Mouse (Mus musculus) thymus, adult 18-20 months (tissue): Measurements from ENCODE around the gene Kcnj9.

Experiments used
- DNase-seq, 2 experiments: peaks; one replicate each; pipeline ENCODE4 v3.0.0; 2022; ENCODE audit warnings: mixed read lengths in 2 of 2

Gene Kcnj9

GRCm38 (mm10) chr1:172329131-172329530 is at the start of gene Kcnj9:
Kcnj9 (minus strand) TSS chr1:172329318.
- no peak for DNase-seq

GRCm38 (mm10) chr1:172376758-172377458 is 47.8 kb upstream of the Kcnj9 start:
- peak in 1 of 2 experiments; percentile 29 for DNase-seq

- DNase-seq = peak; percentile 97 to 98
Observed at GRCm38 (mm10) chr1:172376198-172376667, 47.1 kb upstream of the Kcnj9 start, which contains the start of gene Pigm. Pigm (plus strand) TSS chr1:172376546.

- peak; percentile 60 to 63 for DNase-seq
Observed at GRCm38 (mm10) chr1:172368768-172369418, 39.8 kb upstream of the Kcnj9 start.

GRCm38 (mm10) chr1:172364684-172365083 is 35.6 kb upstream of the Kcnj9 start:
- no peak for DNase-seq

GRCm38 (mm10) chr1:172358341-172358740 is 29.2 kb upstream of the Kcnj9 start:
- no peak for DNase-seq

- DNase-seq = no peak
Observed at GRCm38 (mm10) chr1:172357550-172357949, 28.4 kb upstream of the Kcnj9 start.

- DNase-seq = no peak
Observed at GRCm38 (mm10) chr1:172355336-172355735, 26.2 kb upstream of the Kcnj9 start.

- no peak for DNase-seq
Observed at GRCm38 (mm10) chr1:172352453-172352852, 23.3 kb upstream of the Kcnj9 start.

- DNase-seq = no peak
Observed at GRCm38 (mm10) chr1:172352001-172352400, 22.9 kb upstream of the Kcnj9 start.

GRCm38 (mm10) chr1:172349916-172350812 is 21.0 kb upstream of the Kcnj9 start:
- DNase-seq = no peak

GRCm38 (mm10) chr1:172349504-172349903 is 20.4 kb upstream of the Kcnj9 start:
- no peak for DNase-seq

GRCm38 (mm10) chr1:172347382-172347781 is 18.3 kb upstream of the Kcnj9 start:
- DNase-seq = no peak

GRCm38 (mm10) chr1:172346707-172347106 is 17.6 kb upstream of the Kcnj9 start:
- DNase-seq = no peak

GRCm38 (mm10) chr1:172344820-172345219 is 15.7 kb upstream of the Kcnj9 start:
- no peak for DNase-seq

- no peak for DNase-seq
Observed at GRCm38 (mm10) chr1:172343914-172344313, 14.8 kb upstream of the Kcnj9 start.

- no peak for DNase-seq
Observed at GRCm38 (mm10) chr1:172342729-172343128, 13.6 kb upstream of the Kcnj9 start.

- DNase-seq = no peak
Observed at GRCm38 (mm10) chr1:172341386-172341785, 12.3 kb upstream of the Kcnj9 start.

GRCm38 (mm10) chr1:172340729-172341321 is 11.7 kb upstream of the Kcnj9 start, which contains the start of gene Kcnj10:
Kcnj10 (plus strand) TSS chr1:172341210.
- peak; percentile 58 to 67 for DNase-seq

- DNase-seq = no peak
Observed at GRCm38 (mm10) chr1:172337411-172338185, 8.5 kb upstream of the Kcnj9 start.

GRCm38 (mm10) chr1:172335804-172336203 is 6.7 kb upstream of the Kcnj9 start:
- DNase-seq = no peak

- no peak for DNase-seq
Observed at GRCm38 (mm10) chr1:172333512-172333911, 4.4 kb upstream of the Kcnj9 start.
